Mouse (Mus musculus) neural tube, embryonic 14.5 days (tissue): Measurements from ENCODE around the gene Slc16a1. TPM values are rescaled to one million over a fixed set of nuclear protein-coding genes. Genes with fewer than 3 reads are reported as not detected.

Experiments
- ATAC-seq: fragments of 200-750 bp; cut with Nextera tagmentation; 2 replicates; pipeline ENCODE4 v1.8.0; 2017; ENCODE audit warnings: low read depth, mild to moderate bottlenecking, moderate TSS enrichment, moderate library complexity
- H3K27ac ChIP-seq: fragments of 300-500 bp; sonication (generic); 2 replicates; pipeline ENCODE4 v1.5.1; 2014; ENCODE audit warnings: low read depth, mild to moderate bottlenecking, control low read depth, low read length, moderate library complexity, mixed read lengths
- H3K27me3 ChIP-seq: fragments of 300-500 bp; sonication (generic); 2 replicates; pipeline ENCODE4 v1.6.1; 2014; ENCODE audit warnings: low read length; ENCODE audit not compliant: control insufficient read depth, insufficient read depth
- H3K36me3 ChIP-seq: fragments of 300-500 bp; sonication (generic); 2 replicates; pipeline ENCODE4 v1.6.1; 2014; ENCODE audit warnings: low read length, mixed read lengths; ENCODE audit not compliant: control insufficient read depth, insufficient read depth
- H3K4me1 ChIP-seq: fragments of 300-500 bp; sonication (generic); 2 replicates; pipeline ENCODE4 v1.6.1; 2014; ENCODE audit warnings: low read length; ENCODE audit not compliant: control insufficient read depth, insufficient read depth
- H3K4me2 ChIP-seq: fragments of 300-500 bp; sonication (generic); 2 replicates; pipeline ENCODE4 v1.6.1; 2014; ENCODE audit warnings: mild to moderate bottlenecking, low read depth, low read length, control low read depth
- H3K4me3 ChIP-seq: fragments of 300-500 bp; sonication (generic); 2 replicates; pipeline ENCODE4 v1.5.1; 2014; ENCODE audit warnings: low read depth, low read length, control low read depth, mixed read lengths
- H3K9ac ChIP-seq: fragments of 300-500 bp; sonication (generic); replicated peaks from 2 replicates; pipeline ENCODE4 v1.6.1; 2014; ENCODE audit warnings: low read depth, mild to moderate bottlenecking, control low read depth, low read length, mixed read lengths
- H3K9me3 ChIP-seq: fragments of 300-500 bp; sonication (generic); 2 replicates; pipeline ENCODE4 v1.6.1; 2016; ENCODE audit warnings: low read length; ENCODE audit not compliant: control insufficient read depth
- WGBS: fragments of 180-500 bp; shearing (Covaris S2); extraction: QIAGEN DNeasy Blood & Tissue Kit; methylation state at CpG from one replicate; pipeline ENCODE4 v1.1.7; 2014; 5-methylcytosine and 5-hydroxymethylcytosine counted together
- polyA plus RNA-seq: library from polyadenylated mRNA; unstranded; fragments of >200 nt; fragmentation: Nextera tagmentation; extraction: Ambion mirVana; gene quantifications from 2 replicates; pipeline ENCODE4 v1.2.1, GENCODE M21; 2014

The Slc16a1 gene
- polyA plus RNA-seq = 7.6 and 10.2 TPM in 2 replicates

- Histone ChIP-seq H3K27me3 (no peaks in the 10 kb centered on the region), H3K36me3 (no peaks in the 10 kb centered on the region), H3K9ac (peak within 1 kb of the TSS; percentile 82), H3K4me3 (peak within 1 kb of the TSS; percentile 86), H3K27ac (peak within 1 kb of the TSS; percentile 64), H3K4me1 (no peaks in the 10 kb centered on the region), H3K4me2 (peak within 1 kb of the TSS; percentile 92), H3K9me3 (no peaks in the 10 kb centered on the region)
- ATAC-seq = peak; percentile 98
- WGBS = under 1% methylated on average over 48 of the region's 50 CpGs
Measured at GRCm38 (mm10) chr3:104638403-104638779, at the start of gene Slc16a1. Gene Slc16a1, plus strand, starts transcription at chr3:104638668.

DNA sequence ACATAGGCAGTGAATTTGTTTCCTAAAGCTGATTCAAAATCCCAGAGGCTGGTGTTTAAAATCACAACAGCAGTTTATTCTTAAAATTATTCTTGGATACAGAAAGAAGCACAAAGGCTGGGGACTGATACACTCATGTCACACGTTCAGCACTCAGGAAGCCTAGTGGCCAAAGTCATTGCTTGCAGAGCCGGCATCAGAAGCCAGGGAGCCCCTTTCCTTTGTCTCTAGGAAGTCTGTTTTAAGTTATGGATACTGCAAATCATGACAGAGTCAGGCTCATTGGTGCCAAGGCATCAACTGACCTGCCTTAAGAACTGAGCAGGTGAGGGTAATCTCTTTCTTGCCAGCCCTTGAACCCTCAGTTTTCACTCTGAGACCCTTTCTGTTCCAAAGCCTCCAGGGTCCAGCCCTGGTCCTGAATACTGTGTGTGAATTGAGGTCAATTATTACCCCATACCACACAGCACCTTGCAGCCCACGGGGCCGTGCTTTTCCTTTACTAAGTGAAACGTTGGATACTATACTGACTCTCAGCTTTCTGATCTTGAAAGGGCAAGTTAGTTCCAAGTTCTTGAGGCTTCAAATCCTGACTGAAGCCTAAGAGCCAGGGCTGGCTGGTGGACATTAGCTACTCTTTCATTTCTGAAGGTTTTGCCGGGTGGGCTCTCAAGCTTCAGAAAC, 41.9 kb upstream of the Slc16a1 start:
- whole genome bisulfite sequencing = 68% methylated on average over 6 of the region's 6 CpGs
- no peak overlapping the region for H3K4me2 ChIP-seq

DNA sequence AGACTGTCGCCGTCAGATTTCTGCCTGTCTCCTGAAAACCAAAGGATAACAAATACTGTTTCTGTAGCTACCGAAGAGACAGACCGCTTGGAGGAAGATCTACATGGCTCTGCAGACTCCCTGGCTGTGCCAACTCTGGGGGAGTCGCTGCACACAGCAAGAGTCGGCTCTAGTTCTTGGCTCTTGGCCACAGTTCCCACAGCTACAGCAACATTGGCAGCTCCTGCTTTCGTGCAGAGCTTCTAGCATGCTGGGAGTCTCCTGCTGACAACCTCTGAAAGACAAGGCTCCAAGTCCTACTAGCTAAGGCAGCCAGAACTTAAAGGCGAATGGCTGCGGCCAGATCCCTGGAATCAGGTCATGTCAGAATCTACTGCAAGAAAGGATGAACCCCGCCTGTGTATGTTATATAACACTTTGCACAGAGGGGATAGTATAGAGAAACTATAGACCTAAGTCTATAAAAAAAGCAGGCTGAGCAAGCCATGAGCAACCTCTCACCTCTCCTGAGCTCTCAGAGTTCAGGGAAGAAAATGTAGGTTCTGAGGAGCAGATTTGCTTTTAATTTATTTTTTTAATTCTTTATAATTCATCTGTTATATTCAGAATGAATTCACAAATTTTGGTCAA, 41.2 kb upstream of the Slc16a1 start:
- Histone ChIP-seq H3K9ac (no peak overlapping the region), H3K4me2 (no peak overlapping the region)

More for the DNA sequence above, 41.9 kb upstream of the Slc16a1 start:
- Histone ChIP-seq H3K9me3 (no peaks in the 10 kb centered on the region), H3K4me3 (no peak overlapping the region), H3K27me3 (no peaks in the 10 kb centered on the region), H3K9ac (no peak overlapping the region), H3K4me1 (no peaks in the 10 kb centered on the region), H3K27ac (no peak overlapping the region), H3K36me3 (no peaks in the 10 kb centered on the region)
- ATAC-seq = no peak

DNA sequence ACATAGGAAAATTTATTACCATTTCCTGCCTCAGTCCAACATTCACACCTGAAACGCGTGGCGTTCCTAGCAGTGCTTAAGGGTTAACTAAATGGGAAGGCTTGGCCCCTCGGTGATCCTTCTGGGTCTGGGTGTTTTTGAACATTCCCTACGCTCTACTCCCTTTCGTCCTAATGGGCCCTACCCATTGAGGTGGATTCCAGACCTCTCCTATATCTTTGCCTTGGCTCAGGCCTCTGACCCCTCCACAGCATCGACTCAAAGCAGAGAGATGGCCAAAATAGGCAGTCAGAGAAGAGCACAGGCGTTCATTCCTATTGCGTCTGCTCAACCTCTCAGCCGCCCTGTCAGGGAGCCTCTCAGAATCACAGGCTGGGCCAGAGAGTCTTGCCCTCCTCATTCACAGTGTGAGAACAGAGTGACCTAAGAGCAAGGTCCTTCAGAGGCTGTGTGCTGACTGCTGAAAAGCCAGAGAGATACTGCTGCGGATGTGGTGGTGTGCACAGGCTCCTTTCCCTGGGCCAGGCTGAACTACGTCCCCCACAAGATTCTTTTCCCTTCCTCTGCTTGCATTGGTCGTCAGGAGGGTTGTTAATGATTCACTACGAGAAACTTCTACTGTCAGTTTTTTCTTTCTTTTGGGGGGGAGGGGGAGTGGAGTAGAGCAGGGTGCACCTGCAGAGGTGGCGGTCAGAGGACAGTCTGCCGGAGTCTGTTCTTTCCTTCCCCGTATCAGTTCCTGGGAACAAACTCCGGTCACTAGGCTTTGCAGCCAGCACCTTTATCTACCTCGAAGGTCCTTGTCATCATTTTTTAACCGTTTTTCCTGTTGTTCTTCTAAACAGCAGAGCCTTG, 38.9 kb upstream of the Slc16a1 start:
- Histone ChIP-seq H3K27ac (no peak overlapping the region), H3K4me1 (no peaks in the 10 kb centered on the region), H3K4me2 (no peak overlapping the region), H3K9ac (no peak overlapping the region), H3K4me3 (no peak overlapping the region), H3K9me3 (no peaks in the 10 kb centered on the region), H3K27me3 (no peaks in the 10 kb centered on the region), H3K36me3 (no peaks in the 10 kb centered on the region)
- 68% methylated on average over 20 of the region's 20 CpGs for WGBS
- no peak for ATAC-seq

More for the DNA sequence above, 41.2 kb upstream of the Slc16a1 start:
- no peaks in the 10 kb centered on the region for H3K36me3 ChIP-seq
- no peaks in the 10 kb centered on the region for H3K4me1 ChIP-seq
- no peak overlapping the region for H3K27ac ChIP-seq
- ATAC-seq = peak; percentile 74; the same call in 1 of the 2 replicates
- H3K27me3 ChIP-seq = no peaks in the 10 kb centered on the region
- H3K4me3 ChIP-seq = no peak overlapping the region
- WGBS = 66% methylated on average over 10 of the region's 10 CpGs
- no peaks in the 10 kb centered on the region for H3K9me3 ChIP-seq

GRCm38 (mm10) chr3:104600691-104601090, 37.8 kb upstream of the Slc16a1 start:
- H3K9me3 ChIP-seq = no peaks in the 10 kb centered on the region

DNA sequence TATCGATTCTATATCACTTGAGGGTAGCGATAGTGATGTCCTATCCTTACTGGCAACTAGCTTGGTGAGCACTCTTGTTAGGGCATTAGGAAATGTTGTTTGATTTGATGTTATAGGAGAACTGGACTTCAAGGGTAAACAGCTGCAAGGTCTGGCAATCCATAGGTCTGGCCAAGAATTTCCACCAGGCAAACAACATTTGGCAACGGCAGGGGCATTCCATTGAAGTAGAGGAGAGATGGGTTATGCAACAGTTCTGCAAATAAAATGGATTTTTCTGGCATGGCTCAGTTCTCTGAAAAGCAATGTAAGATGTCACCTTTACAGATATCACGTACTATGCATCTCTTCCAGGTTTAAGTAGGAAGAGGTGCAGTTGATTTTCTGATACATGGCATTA, 36.8 kb upstream of the Slc16a1 start:
- Histone ChIP-seq H3K27me3 (no peaks in the 10 kb centered on the region), H3K27ac (no peak overlapping the region), H3K4me3 (no peak overlapping the region), H3K4me2 (no peak overlapping the region), H3K4me1 (no peaks in the 10 kb centered on the region), H3K9ac (no peak overlapping the region), H3K9me3 (no peaks in the 10 kb centered on the region), H3K36me3 (no peaks in the 10 kb centered on the region)
- ATAC-seq = no peak
- 95% methylated on average over 4 of the region's 4 CpGs for WGBS

More at GRCm38 (mm10) chr3:104600691-104601090, 37.8 kb upstream of the Slc16a1 start:
- no peak for ATAC-seq
- Histone ChIP-seq H3K4me3 (no peak overlapping the region), H3K27ac (no peak overlapping the region), H3K9ac (no peak overlapping the region), H3K27me3 (no peaks in the 10 kb centered on the region), H3K4me2 (no peak overlapping the region), H3K4me1 (no peaks in the 10 kb centered on the region), H3K36me3 (no peaks in the 10 kb centered on the region)
- whole genome bisulfite sequencing = 77% methylated on average over 3 of the region's 3 CpGs

GRCm38 (mm10) chr3:104609690-104610380, 28.6 kb upstream of the Slc16a1 start:
- ATAC-seq = no peak

DNA sequence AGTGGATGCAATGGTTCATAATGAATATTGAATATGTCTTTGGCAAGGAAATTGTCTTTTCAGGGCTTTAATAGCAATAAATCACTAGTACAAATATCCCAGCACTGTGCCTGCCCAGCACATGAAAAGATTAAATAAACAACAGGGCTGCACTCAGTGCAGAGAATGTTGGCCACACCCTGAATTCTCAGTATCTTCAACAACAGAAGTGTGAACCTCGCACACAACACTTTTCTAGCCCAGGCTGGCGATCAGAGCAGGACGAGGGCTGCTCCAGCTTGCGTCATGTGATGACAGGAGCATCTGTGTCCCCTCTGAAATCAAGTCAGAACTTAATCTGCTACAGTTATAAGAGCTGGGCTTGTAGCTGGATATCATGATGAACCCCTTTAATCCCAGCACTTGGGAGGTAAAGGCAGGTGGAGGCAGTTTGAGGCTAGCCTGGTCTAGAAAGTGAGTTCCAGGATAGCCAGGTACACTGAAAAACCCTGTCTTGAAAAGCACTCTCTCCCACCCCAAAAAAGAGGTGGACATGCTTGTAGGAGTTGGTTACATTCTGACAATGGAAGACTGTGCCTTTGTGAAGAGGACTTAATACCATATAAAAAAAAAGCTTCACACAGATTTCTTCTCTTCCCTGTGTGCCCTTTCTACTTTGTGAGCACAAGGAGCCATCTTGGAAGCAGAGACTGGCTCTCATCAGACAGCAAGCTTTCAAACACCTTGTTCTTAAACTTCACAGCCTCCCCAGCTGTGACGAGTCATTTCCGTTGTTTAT, 27.8 kb upstream of the Slc16a1 start:
- WGBS = 72% methylated on average over 6 of the region's 6 CpGs
- H3K4me2 ChIP-seq = no peak overlapping the region
- H3K4me3 ChIP-seq = no peak overlapping the region
- H3K4me1 ChIP-seq = no peaks in the 10 kb centered on the region
- H3K9ac ChIP-seq = no peak overlapping the region
- H3K27ac ChIP-seq = no peak overlapping the region
- no peaks in the 10 kb centered on the region for H3K27me3 ChIP-seq
- ATAC-seq = no peak
- no peaks in the 10 kb centered on the region for H3K36me3 ChIP-seq
- H3K9me3 ChIP-seq = no peaks in the 10 kb centered on the region

More at GRCm38 (mm10) chr3:104609690-104610380, 28.6 kb upstream of the Slc16a1 start:
- H3K27me3 ChIP-seq = no peaks in the 10 kb centered on the region
- 80% methylated on average over 8 of the region's 8 CpGs for WGBS
- H3K4me2 ChIP-seq = no peak overlapping the region
- no peaks in the 10 kb centered on the region for H3K4me1 ChIP-seq
- H3K36me3 ChIP-seq = no peaks in the 10 kb centered on the region
- H3K9ac ChIP-seq = no peak overlapping the region
- no peak overlapping the region for H3K4me3 ChIP-seq
- H3K9me3 ChIP-seq = no peaks in the 10 kb centered on the region
- H3K27ac ChIP-seq = no peak overlapping the region
